Mouse (Mus musculus) stomach, postnatal 0 days (tissue): ENCODE measurements around the gene Myo10. TPM values are rescaled to one million over a fixed set of nuclear protein-coding genes. Genes with fewer than 3 reads are reported as not detected.

Source experiments
- ATAC-seq: fragments of 200-750 bp; cut with Nextera tagmentation; 2 replicates; pipeline ENCODE4 v1.8.0; 2017; ENCODE audit not compliant: low FRiP score, low TSS enrichment
- DNase-seq: peaks from one replicate; pipeline ENCODE4 v3.0.0-alpha.2; 2016; ENCODE audit warnings: low spot score
- H3K27ac ChIP-seq: fragments of 300-500 bp; sonication (generic); replicated peaks from 2 replicates; pipeline ENCODE4 v1.5.1; 2014; ENCODE audit warnings: mild to moderate bottlenecking, control low read depth
- H3K27me3 ChIP-seq: fragments of 300-500 bp; sonication (generic); 2 replicates; pipeline ENCODE4 v1.6.1; 2014; ENCODE audit warnings: low read length; ENCODE audit not compliant: control insufficient read depth, insufficient read depth
- H3K36me3 ChIP-seq: fragments of 300-500 bp; sonication (generic); 2 replicates; pipeline ENCODE4 v1.6.1; 2014; ENCODE audit warnings: low read length, mixed read lengths; ENCODE audit not compliant: control insufficient read depth, insufficient read depth
- H3K4me1 ChIP-seq: fragments of 300-500 bp; sonication (generic); replicated peaks from 2 replicates; pipeline ENCODE4 v1.6.1; 2014; ENCODE audit warnings: antibody characterized with exemption; ENCODE audit not compliant: control insufficient read depth, insufficient read depth
- H3K4me2 ChIP-seq: fragments of 300-500 bp; sonication (generic); replicated peaks from 2 replicates; pipeline ENCODE4 v1.6.1; 2014; ENCODE audit warnings: low read depth, mild to moderate bottlenecking, control low read depth, moderate library complexity
- H3K4me3 ChIP-seq: fragments of 300-500 bp; sonication (generic); 2 replicates; pipeline ENCODE4 v1.5.1; 2014; ENCODE audit warnings: low read depth, low read length, control low read depth
- H3K9ac ChIP-seq: fragments of 300-500 bp; sonication (generic); 2 replicates; pipeline ENCODE4 v1.6.1; 2014; ENCODE audit warnings: mild to moderate bottlenecking, low read length, control low read depth, mixed read lengths
- H3K9me3 ChIP-seq: fragments of 300-500 bp; sonication (generic); 2 replicates; pipeline ENCODE4 v1.6.1; 2016; ENCODE audit warnings: low read length; ENCODE audit not compliant: control insufficient read depth
- CTCF ChIP-seq: IDR thresholded peaks from 2 replicates; pipeline ENCODE4 v1.5.1; 2016; ENCODE audit warnings: antibody characterized with exemption, low read depth, mild to moderate bottlenecking, moderate library complexity
- EP300 ChIP-seq: optimal IDR thresholded peaks from 2 replicates; pipeline ENCODE3; 2016; ENCODE audit warnings: antibody characterized with exemption
- WGBS: fragments of 180-500 bp; shearing (Covaris S2); extraction: QIAGEN DNeasy Blood & Tissue Kit; methylation state at CpG from one replicate; pipeline ENCODE4 v1.1.7; 2014; 5-methylcytosine and 5-hydroxymethylcytosine counted together
- polyA plus RNA-seq: library from polyadenylated mRNA; unstranded; fragments of >200 nt; fragmentation: Nextera tagmentation; extraction: Ambion mirVana; gene quantifications from 2 replicates; pipeline ENCODE4 v1.2.1, GENCODE M21; 2015

Gene Myo10
- polyA plus RNA-seq, 1 experiment from 2014 or later: 15.8 TPM

DNA sequence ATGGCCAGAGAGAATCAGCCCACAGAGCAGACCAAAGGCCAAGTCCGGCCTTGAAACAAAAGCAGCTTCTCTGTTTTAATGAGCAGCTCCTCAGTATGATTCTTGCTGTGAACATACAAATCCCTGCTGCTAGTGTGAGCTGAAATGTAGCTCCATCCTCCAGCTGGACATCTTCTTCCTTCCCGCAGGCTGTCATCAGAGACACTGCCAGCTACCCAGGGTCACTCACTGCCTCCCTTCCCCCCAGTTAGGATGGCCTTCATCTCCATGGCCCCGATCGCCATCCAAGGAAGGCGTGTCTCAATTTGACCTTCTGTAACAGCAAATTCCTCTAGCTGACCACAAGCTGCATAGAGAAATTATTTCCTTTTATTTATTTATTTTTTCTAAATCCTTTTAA lies 32.4 kb upstream of the Myo10 start:
- Histone ChIP-seq H3K36me3 (no peaks in the 10 kb centered on the region), H3K4me3 (no peak overlapping the region), H3K9ac (no peak overlapping the region), H3K4me2 (no peak overlapping the region), H3K9me3 (no peaks in the 10 kb centered on the region), H3K27me3 (no peaks in the 10 kb centered on the region), H3K27ac (no peak overlapping the region), H3K4me1 (no peaks in the 10 kb centered on the region)
- 66% methylated on average over 5 of the region's 5 CpGs for WGBS
- DNase-seq (no peak), ATAC-seq (peak; percentile 45; the same call in 1 of the 2 replicates)
- TF ChIP-seq EP300 (no peak), CTCF (no peak)

DNA sequence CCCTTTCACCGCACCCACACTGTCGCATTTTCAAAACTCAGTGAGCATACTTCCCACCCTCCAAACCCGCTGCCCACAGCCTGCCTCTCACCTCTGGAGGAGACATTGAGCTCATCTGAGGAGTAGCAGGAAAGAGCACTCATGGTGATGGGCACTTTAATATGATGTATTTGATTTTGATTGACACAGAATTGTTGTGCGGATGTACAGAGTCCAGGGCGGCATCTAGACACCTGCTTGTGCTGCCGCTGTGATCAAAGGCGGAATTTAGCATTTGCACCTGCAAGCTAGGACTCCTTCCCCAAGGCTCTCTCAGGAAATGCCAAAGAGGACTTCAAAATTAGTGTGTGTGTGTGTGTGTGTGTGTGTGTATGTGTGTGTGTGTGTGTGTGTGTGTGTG lies 31.4 kb upstream of the Myo10 start:
- no peak for ATAC-seq
- TF ChIP-seq CTCF: no peak
- TF ChIP-seq EP300: no peak
- 82% methylated on average over 7 of the region's 7 CpGs for WGBS

DNA sequence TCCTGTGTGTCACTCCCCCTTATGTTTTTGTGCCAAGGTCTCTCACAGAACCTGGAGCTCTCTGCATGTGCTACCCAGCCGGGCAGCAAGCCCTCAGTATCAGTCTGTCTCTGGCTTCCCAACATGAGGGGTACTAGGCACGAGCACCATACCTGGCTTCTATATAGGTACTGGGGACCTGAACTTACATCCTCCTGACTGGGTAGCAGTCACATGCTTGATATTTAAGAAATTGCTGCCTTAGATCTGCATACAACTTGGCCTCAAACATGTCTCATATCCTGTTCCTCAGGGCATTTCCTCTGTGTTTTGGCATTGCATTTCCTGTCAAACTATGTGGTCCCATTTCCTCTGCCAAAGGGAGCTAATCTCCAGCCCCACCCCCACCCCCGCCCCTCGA lies 30.4 kb upstream of the Myo10 start:
- WGBS: 72% methylated on average over 4 of the region's 4 CpGs
- Histone ChIP-seq H3K4me1 (no peaks in the 10 kb centered on the region), H3K9ac (no peak overlapping the region), H3K4me3 (no peak overlapping the region), H3K27ac (no peak overlapping the region), H3K9me3 (no peaks in the 10 kb centered on the region), H3K36me3 (no peaks in the 10 kb centered on the region), H3K27me3 (no peaks in the 10 kb centered on the region), H3K4me2 (no peak overlapping the region)
- ATAC-seq (no peak), DNase-seq (no peak)
- TF ChIP-seq EP300: no peak
- no peak for TF ChIP-seq CTCF

More for the DNA sequence above, 31.4 kb upstream of the Myo10 start:
- no peaks in the 10 kb centered on the region for H3K36me3 ChIP-seq
- H3K4me2 ChIP-seq: no peak overlapping the region
- H3K4me1 ChIP-seq: no peaks in the 10 kb centered on the region
- no peak for DNase-seq
- no peaks in the 10 kb centered on the region for H3K27me3 ChIP-seq
- no peak overlapping the region for H3K9ac ChIP-seq
- H3K4me3 ChIP-seq: no peak overlapping the region
- H3K9me3 ChIP-seq: no peaks in the 10 kb centered on the region
- no peak overlapping the region for H3K27ac ChIP-seq

DNA sequence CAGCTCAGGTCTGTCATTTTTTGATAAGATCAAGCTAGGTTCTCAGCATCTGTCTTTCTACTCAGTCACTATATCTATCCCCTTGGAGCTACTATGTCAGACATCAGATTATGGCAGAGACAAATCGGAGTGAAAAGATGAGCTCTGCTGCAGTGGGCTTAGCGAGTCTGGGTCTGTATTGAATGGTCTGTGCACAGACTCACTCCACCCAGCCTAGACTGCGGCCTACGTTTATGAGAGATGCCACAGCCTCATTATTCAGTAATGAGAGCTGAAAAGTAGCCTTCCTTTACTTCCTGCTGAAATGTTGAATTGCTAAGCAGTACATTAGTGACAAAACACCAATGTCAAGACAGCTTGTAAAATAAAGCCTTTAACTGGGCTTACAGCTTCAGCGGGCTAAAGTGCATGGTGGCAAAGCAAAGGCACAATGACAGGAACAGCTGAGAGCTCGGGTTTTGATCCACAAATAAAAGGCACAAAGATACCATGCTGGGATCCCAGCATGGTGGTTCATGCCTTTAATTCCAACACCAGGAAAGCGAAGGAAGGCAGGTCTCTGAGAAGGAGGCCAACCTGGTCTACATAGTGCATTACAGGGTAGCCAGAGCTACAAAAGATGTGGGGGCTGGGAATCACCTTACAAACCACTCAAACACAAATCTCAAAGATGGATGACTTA lies 28.7 kb upstream of the Myo10 start:
- DNase-seq (no peak), ATAC-seq (no peak)
- H3K4me1 ChIP-seq: no peaks in the 10 kb centered on the region
- H3K27me3 ChIP-seq: no peaks in the 10 kb centered on the region
- H3K4me3 ChIP-seq: no peak overlapping the region
- no peak overlapping the region for H3K27ac ChIP-seq
- H3K9me3 ChIP-seq: no peaks in the 10 kb centered on the region
- 80% methylated on average over 7 of the region's 7 CpGs for WGBS
- H3K4me2 ChIP-seq: no peak overlapping the region
- H3K9ac ChIP-seq: no peak overlapping the region
- H3K36me3 ChIP-seq: no peaks in the 10 kb centered on the region
- no peak for TF ChIP-seq EP300
- TF ChIP-seq CTCF: no peak

DNA sequence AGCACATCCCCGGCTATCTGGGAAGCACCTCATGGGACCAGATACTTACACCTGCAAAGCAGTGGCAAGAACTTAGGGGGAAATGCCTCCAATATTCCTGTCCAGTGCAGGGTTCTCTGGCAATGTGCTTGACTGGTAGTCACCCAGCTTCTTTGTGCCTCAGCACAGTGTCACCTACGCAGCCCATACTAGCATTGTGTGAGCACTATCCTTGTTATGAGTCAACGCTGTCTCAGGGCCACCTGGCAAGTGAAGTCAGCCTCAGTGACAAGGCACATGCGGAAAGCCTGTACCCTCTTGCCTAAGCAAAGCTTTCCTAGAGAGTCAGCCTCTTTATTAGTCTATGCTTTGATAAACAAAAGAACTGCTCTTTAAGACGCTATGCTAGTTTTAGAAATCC lies 24.0 kb upstream of the Myo10 start:
- H3K4me1 ChIP-seq: no peaks in the 10 kb centered on the region
- DNase-seq: no peak
- H3K9ac ChIP-seq: no peak overlapping the region
- H3K4me2 ChIP-seq: no peak overlapping the region
- TF ChIP-seq EP300 (no peak), CTCF (no peak)
- H3K9me3 ChIP-seq: no peaks in the 10 kb centered on the region
- H3K36me3 ChIP-seq: no peaks in the 10 kb centered on the region
- 87% methylated on average over 5 of the region's 5 CpGs for WGBS
- no peak for ATAC-seq
- H3K4me3 ChIP-seq: no peak overlapping the region
- H3K27me3 ChIP-seq: no peaks in the 10 kb centered on the region
- H3K27ac ChIP-seq: no peak overlapping the region

DNA sequence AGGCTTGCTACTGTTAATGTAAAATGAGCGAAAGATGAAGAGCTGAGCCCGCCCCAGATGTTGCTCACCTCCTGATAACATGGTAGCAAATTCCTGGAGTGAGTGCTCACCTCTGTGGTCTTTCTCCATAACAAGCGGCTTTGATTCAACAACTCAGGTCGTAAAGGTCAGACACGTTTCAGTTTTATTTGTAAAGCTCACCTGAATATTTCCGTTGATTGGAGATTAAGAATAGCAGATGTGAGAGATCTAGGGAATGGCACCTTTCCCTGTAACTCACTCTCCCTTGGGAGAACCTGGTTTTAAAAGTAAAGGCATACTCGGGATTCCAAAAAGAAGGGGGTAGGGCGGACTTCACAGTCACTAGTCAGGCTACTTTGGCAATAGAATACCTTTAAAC lies 20.0 kb upstream of the Myo10 start:
- Histone ChIP-seq H3K27me3 (no peaks in the 10 kb centered on the region), H3K4me1 (no peaks in the 10 kb centered on the region), H3K9ac (no peak overlapping the region), H3K9me3 (no peaks in the 10 kb centered on the region), H3K4me2 (no peak overlapping the region), H3K4me3 (no peak overlapping the region), H3K27ac (no peak overlapping the region), H3K36me3 (no peaks in the 10 kb centered on the region)
- ATAC-seq: no peak
- TF ChIP-seq EP300 (no peak), CTCF (no peak)
- DNase-seq: no peak
- WGBS: 47% methylated on average over 8 of the region's 8 CpGs
